Comparison of ENCODE assay signal across 24 mouse cellular contexts in the genomic region with DNA sequence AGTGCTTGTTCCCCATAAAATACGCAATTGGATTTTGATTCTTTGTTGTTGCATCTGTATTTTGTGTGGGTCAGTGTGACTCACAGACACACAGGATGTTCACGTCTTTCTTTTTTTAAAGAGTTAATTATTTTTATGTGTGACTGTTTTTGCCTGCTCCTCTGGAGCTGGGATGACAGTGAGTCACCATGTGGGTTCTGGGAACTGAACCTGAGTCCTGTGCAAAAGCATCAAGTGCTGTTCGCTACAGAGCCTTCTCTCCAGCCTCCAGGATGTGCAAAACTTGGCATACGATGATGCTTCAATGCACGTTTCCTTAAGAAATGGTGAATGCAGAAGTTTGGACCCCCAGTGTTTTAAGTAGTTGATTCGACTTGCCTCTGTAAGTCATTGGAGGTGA. TPM values are rescaled to one million over a fixed set of nuclear protein-coding genes. Genes with fewer than 3 reads are reported as not detected.
DNase-seq lines count a peak whose midpoint lies in the region; TF ChIP-seq lines count a peak whose summit lies in the region.
"Had no signal": no experiment of that assay in that cellular context is flagged by ENCODE, and none has a peak within 500 bp of the region (broad histone marks: within the 10 kb centered on the region; RNA-seq: fewer than 3 reads in every experiment).

No protein-coding gene starts in this region.

- H3K79me2 ChIP-seq in MEL (ENCODE audit: control insufficient read depth, insufficient read depth, low read length, poor library complexity) (peaks cover 46% of the 10 kb centered on the region), myocyte (ENCODE audit: control insufficient read depth, insufficient read depth) (peaks cover 87% of the 10 kb centered on the region)

- H3K36me3 ChIP-seq in heart, embryonic 10.5 days = peaks cover 55% of the 10 kb centered on the region
- H3K36me3 ChIP-seq in MEL (ENCODE audit: control insufficient read depth in 1 of 2, insufficient read depth in 2 of 2, low read length in 2 of 2) (peaks cover 16 to 52% of the 10 kb centered on the region in 2 experiments), myocyte (ENCODE audit: control insufficient read depth, insufficient read depth) (peaks cover 46% of the 10 kb centered on the region)

- DNase-seq in heart, adult 11 months = peak; percentile 61
- no peak for DNase-seq in heart, embryonic 10.5 days (ENCODE audit: low spot score)
- DNase-seq in 3T3-L1 (ENCODE audit: low read depth, low spot score) = peak; percentile 46
- DNase-seq in MEL (ENCODE audit: low read depth, low spot score) = no peak
- no peak for DNase-seq in spleen, adult 18-20 months
- DNase-seq in thymus, postnatal 0 days (ENCODE audit: low spot score) = no peak
- DNase-seq: adrenal gland, adult 2 months; adrenal gland, postnatal 10 days; adrenal gland, postnatal 25 days; B cell, adult 2 months; cerebellum, adult 11-12 months; cerebellum, adult 2 months; cerebellum, adult 9-10 months; cerebellum, postnatal 10 days; cerebellum, postnatal 25 days; forebrain, postnatal 0 days had no signal

- 89% methylated on average over 6 of the region's 6 CpGs for WGBS in heart, embryonic 10.5 days

- no peak overlapping the region for H3K27ac ChIP-seq in heart, embryonic 10.5 days
- no peak overlapping the region for H3K27ac ChIP-seq in MEL (ENCODE audit: control insufficient read depth, low read depth, low read length)
- H3K27ac ChIP-seq: embryonic facial prominence, embryonic 10.5 days; embryonic facial prominence, embryonic 12.5 days; forebrain, embryonic 13.5 days; forebrain, embryonic 15.5 days had no signal

- H3K4me1 ChIP-seq in heart, embryonic 10.5 days = peaks cover 22% of the 10 kb centered on the region
- peaks cover 18 to 27% of the 10 kb centered on the region in 2 experiments for H3K4me1 ChIP-seq in MEL (ENCODE audit: control insufficient read depth in 1 of 2, insufficient read depth in 2 of 2, low read length in 2 of 2)

- H3K4me2 ChIP-seq in myocyte (ENCODE audit: low read depth) = peak overlapping the region; percentile 93
- H3K4me2 ChIP-seq: embryonic facial prominence, embryonic 12.5 days; forebrain, embryonic 13.5 days; forebrain, embryonic 15.5 days had no signal

- TF ChIP-seq CTCF in MEL (IDR thresholded peaks at IDR 0.05 in 2 of 3, conservative IDR thresholded peaks at IDR 0.05 in 1 of 3; ENCODE audit: control insufficient read depth in 1 of 3, insufficient read depth in 1 of 3, low read depth in 2 of 3, low read length in 3 of 3, poor library complexity in 1 of 3, severe bottlenecking in 1 of 3) = no peak

- no peaks in the 10 kb centered on the region for H3K9me3 ChIP-seq in heart, embryonic 10.5 days
- H3K9me3 ChIP-seq in MEL (replicated peaks; ENCODE audit: insufficient read depth, low read length) = no peaks in the 10 kb centered on the region
- H3K9me3 ChIP-seq: embryonic facial prominence, embryonic 10.5 days; embryonic facial prominence, embryonic 12.5 days; forebrain, embryonic 13.5 days; forebrain, embryonic 15.5 days; G1E had no signal

- H3K4me3 ChIP-seq in heart, embryonic 10.5 days = no peak overlapping the region
- H3K4me3 ChIP-seq in MEL (ENCODE audit: control insufficient read depth in 1 of 2, insufficient read depth in 1 of 2, low read depth in 2 of 2, low read length in 2 of 2) (no peak overlapping the region), myocyte (no peak overlapping the region)
- H3K4me3 ChIP-seq: embryonic facial prominence, embryonic 10.5 days; embryonic facial prominence, embryonic 12.5 days; forebrain, embryonic 13.5 days; forebrain, embryonic 15.5 days had no signal

- H3K27me3 ChIP-seq in heart, embryonic 10.5 days (ENCODE audit: insufficient read depth, poor library complexity, severe bottlenecking) = no peaks in the 10 kb centered on the region
- no peaks in the 10 kb centered on the region for H3K27me3 ChIP-seq in MEL (ENCODE audit: control insufficient read depth in 1 of 2, insufficient read depth in 2 of 2, low read length in 2 of 2)
- H3K27me3 ChIP-seq in myocyte (ENCODE audit: control insufficient read depth, insufficient read depth, insufficient read length) = no peaks in the 10 kb centered on the region
- H3K27me3 ChIP-seq: CH12.LX; embryonic facial prominence, embryonic 12.5 days; forebrain, embryonic 13.5 days; forebrain, embryonic 15.5 days had no signal

- TF ChIP-seq EP300 in MEL (IDR thresholded peaks at IDR 0.05; ENCODE audit: low read depth in 1 of 2, low read length in 2 of 2) = no peak

- no peak overlapping the region for H3ac ChIP-seq in myocyte (ENCODE audit: control insufficient read depth, insufficient read length)

- TF ChIP-seq RAD21 in MEL (IDR thresholded peaks at IDR 0.05; ENCODE audit: low read depth, low read length) = no peak

- TF ChIP-seq POLR2A in MEL (IDR thresholded peaks at IDR 0.05; ENCODE audit: control insufficient read depth in 1 of 2, insufficient read depth in 1 of 2, low read depth in 1 of 2, low read length in 2 of 2, poor library complexity in 1 of 2) (no peak), myocyte (IDR thresholded peaks at IDR 0.05; ENCODE audit: insufficient read length, low read depth) (no peak)

- no peak overlapping the region for H3K9ac ChIP-seq in MEL (ENCODE audit: control insufficient read depth, low read depth, low read length, poor library complexity, severe bottlenecking)
- H3K9ac ChIP-seq: embryonic facial prominence, embryonic 12.5 days; forebrain, embryonic 13.5 days; forebrain, embryonic 15.5 days; forebrain, postnatal 0 days had no signal

TF ChIP-seq in MEL, 35 proteins besides CTCF, POLR2A, EP300 and RAD21:
- TF ChIP-seq MYB (IDR thresholded peaks at IDR 0.05; ENCODE audit: low read depth, low read length) (no peak), SIN3A (IDR thresholded peaks at IDR 0.05; ENCODE audit: low read length) (0 out of 2 replicates have a peak, but pooled peaks have one; percentile 18)
TF ChIP-seq in MEL: peak in this region for 1.

TF ChIP-seq in myocyte, 11 proteins besides CTCF, POLR2A, EP300 and RAD21:
- TF ChIP-seq MYOD1 (IDR thresholded peaks at IDR 0.05; ENCODE audit: control insufficient read depth in 1 of 3, insufficient read length in 2 of 3, low read depth in 2 of 3) = no peak
TF ChIP-seq in myocyte: peak in this region for 0.

RNA-seq across cellular contexts. Expression of a gene that starts 5.4 kb away (rescaled TPM):
- 365 and 443 TPM in 2 replicates for polyA plus RNA-seq in heart, embryonic 10.5 days (2016; fragmentation: Nextera tagmentation; extraction: Ambion mirVana)
- total RNA-seq in MEL (2012; rRNA removed) = 69.6 and 70.2 TPM in 2 replicates
- polyA plus RNA-seq in MEL (2012; ENCODE audit: insufficient read depth in 1 of 2, insufficient read length in 2 of 2, low read depth in 1 of 2, low replicate concordance in 2 of 2, missing spikeins in 1 of 2) (100 to 1,000 TPM in 1 of 2 experiments, not detected in 1; 152 TPM), myocyte (2012; fragmentation: generic; extraction: Trizol) (406 TPM)
- 353 and 361 TPM in 2 replicates for polyA plus RNA-seq in thymus, postnatal 0 days (2015; fragmentation: Nextera tagmentation; extraction: Ambion mirVana)

RNA-seq across cellular contexts. Expression of a gene that starts 42.8 kb away (rescaled TPM):
- polyA plus RNA-seq in heart, embryonic 10.5 days (2016; fragmentation: Nextera tagmentation; extraction: Ambion mirVana) = 29.8 and 38.8 TPM in 2 replicates
- total RNA-seq in MEL (2012; rRNA removed) = 2.5 and 2.6 TPM in 2 replicates
- polyA plus RNA-seq in MEL (2012; ENCODE audit: insufficient read depth in 1 of 2, insufficient read length in 2 of 2, low read depth in 1 of 2, low replicate concordance in 2 of 2, missing spikeins in 1 of 2) (1 to 10 TPM in 1 of 2 experiments, not detected in 1; 8.2 TPM), myocyte (2012; fragmentation: generic; extraction: Trizol) (71.9 TPM)
- polyA plus RNA-seq in thymus, postnatal 0 days (2015; fragmentation: Nextera tagmentation; extraction: Ambion mirVana) = 12.3 and 14.4 TPM in 2 replicates
- polyA plus RNA-seq: CD4-positive, CD25-positive, alpha-beta regulatory T cell, adult 4 months had no signal

Comparison
In these comparisons a context has a peak if more than half of its experiments do, and no peak if none do; other contexts are left out.
1. DNase-seq: peak in heart, adult 11 months (single experiment) and 3T3-L1 (single experiment); none in heart, embryonic 10.5 days (single experiment), MEL (single experiment), spleen, adult 18-20 months (0 of 2) and thymus, postnatal 0 days (single experiment).